Mouse (Mus musculus): ENCODE results near the gene Trio.

GRCm38 (mm10) chr15:27860439-27860838 lies 165.2 kb downstream of the Trio start:
- no peak for TF ChIP-seq CTCF (IDR thresholded peaks at IDR 0.05; ENCODE audit: low read depth)
- TF ChIP-seq EP300 (optimal IDR thresholded peaks at IDR 0.05), result no peak

Data from stomach, postnatal 0 days (tissue).